Mouse (Mus musculus) lung, postnatal 0 days (tissue): ENCODE measurements around the gene Cenpf.

Experiments used
- CTCF ChIP-seq: IDR thresholded peaks from 2 replicates; pipeline ENCODE4 v1.5.1; 2016; ENCODE audit warnings: antibody characterized with exemption, mild to moderate bottlenecking
- EP300 ChIP-seq: IDR thresholded peaks from 2 replicates; pipeline ENCODE4 v1.6.1; 2016; ENCODE audit warnings: antibody characterized with exemption, mild to moderate bottlenecking, control low read depth

DNA sequence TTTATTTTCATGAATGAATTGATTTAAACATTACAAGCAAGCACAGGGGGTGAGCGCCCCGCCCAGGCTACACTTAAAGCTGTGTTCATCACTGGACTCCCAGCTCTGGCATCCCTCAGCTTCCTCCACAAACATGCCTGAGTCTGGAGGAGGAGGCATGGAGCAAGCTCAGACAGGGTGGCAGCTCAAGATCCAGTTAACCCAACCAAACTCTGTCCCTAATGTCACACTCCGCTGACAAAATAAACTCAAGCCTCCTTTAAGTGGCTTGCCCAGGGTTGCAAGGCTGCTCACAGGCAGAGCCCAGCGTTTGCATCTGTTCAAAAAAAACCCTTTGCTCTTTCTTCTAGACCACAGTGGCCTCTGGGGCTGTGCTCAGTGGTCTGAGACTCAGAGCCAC, 38.2 kb upstream of the Cenpf start:
- TF ChIP-seq CTCF (no peak), EP300 (no peak)
